Mouse (Mus musculus): Measurements from ENCODE around the gene Ubash3a. TPM values are rescaled to one million over a fixed set of nuclear protein-coding genes. Genes with fewer than 3 reads are reported as not detected.

Ubash3a gene
- polyA plus RNA-seq, 2 experiments, result 8.4 to 11.8 TPM

GRCm38 (mm10) chr17:31286492-31286891, 78.8 kb downstream of the Ubash3a start, which contains the start of gene Slc37a1:
Gene Slc37a1, plus strand, starts transcription at chr17:31286792.
- TF ChIP-seq CTCF (IDR thresholded peaks at IDR 0.05; ENCODE audit: low read depth) (no peak), EP300 (IDR thresholded peaks at IDR 0.05; ENCODE audit: low read depth) (no peak)
- Histone ChIP-seq H3K27ac (no peak within 1 kb of the TSS), H3K9me3 (ENCODE audit: control insufficient read depth, low read length) (no peaks in the 10 kb centered on the region), H3K27me3 (ENCODE audit: control insufficient read depth, insufficient read depth, low read length) (no peaks in the 10 kb centered on the region), H3K4me2 (ENCODE audit: low read depth) (no peak within 1 kb of the TSS), H3K4me3 (ENCODE audit: insufficient read depth in 1 of 2, low read depth in 2 of 2, low read length in 2 of 2) (no peak within 1 kb of the TSS), H3K9ac (replicated peaks) (no peak within 1 kb of the TSS), H3K4me1 (replicated peaks; ENCODE audit: control insufficient read depth in 2 of 2, insufficient read depth in 2 of 2, low read length in 1 of 2) (no peaks in the 10 kb centered on the region), H3K36me3 (replicated peaks; ENCODE audit: control insufficient read depth, insufficient read depth, low read depth) (no peaks in the 10 kb centered on the region)
- ATAC-seq (ENCODE audit: insufficient read depth) (no peak), DNase-seq (ENCODE audit: low read depth in 3 of 3, low spot score in 3 of 3) (no peak)
- 88% methylated on average over 1 of the region's 1 CpGs for WGBS (ENCODE audit: insufficient replicate concordance)

DNA sequence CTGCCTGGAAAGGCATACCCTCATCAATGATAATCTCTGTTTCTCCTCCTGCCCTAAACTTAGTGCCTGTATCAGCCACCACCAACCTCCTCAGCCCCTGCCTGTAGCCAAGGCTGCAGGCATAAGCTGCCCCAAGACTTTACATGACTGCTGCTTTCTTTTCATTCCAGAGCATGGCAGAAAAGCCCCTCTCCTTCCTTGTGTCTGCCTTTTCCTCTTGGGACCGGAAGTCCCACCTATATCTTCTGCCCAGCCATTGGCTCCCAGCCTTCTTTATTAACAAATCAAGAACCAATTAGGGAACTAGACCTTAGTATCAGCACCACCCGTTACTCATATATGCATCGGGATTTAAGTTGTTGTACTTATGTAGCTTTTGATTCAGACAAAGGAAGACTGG, 79.5 kb downstream of the Ubash3a start:
- H3K9ac ChIP-seq (replicated peaks), result no peak overlapping the region
- no peak for DNase-seq (ENCODE audit: low read depth in 3 of 3, low spot score in 3 of 3)
- H3K27me3 ChIP-seq (ENCODE audit: control insufficient read depth, insufficient read depth, low read length), result no peaks in the 10 kb centered on the region
- no peaks in the 10 kb centered on the region for H3K9me3 ChIP-seq (ENCODE audit: control insufficient read depth, low read length)
- ATAC-seq (ENCODE audit: insufficient read depth), result no peak
- no peaks in the 10 kb centered on the region for H3K36me3 ChIP-seq (replicated peaks; ENCODE audit: control insufficient read depth, insufficient read depth, low read depth)
- no peaks in the 10 kb centered on the region for H3K4me1 ChIP-seq (replicated peaks; ENCODE audit: control insufficient read depth in 2 of 2, insufficient read depth in 2 of 2, low read length in 1 of 2)
- TF ChIP-seq CTCF (IDR thresholded peaks at IDR 0.05; ENCODE audit: low read depth), result no peak
- TF ChIP-seq EP300 (IDR thresholded peaks at IDR 0.05; ENCODE audit: low read depth), result no peak
- H3K27ac ChIP-seq, result no peak overlapping the region
- WGBS (ENCODE audit: insufficient replicate concordance), result 54% methylated on average over 3 of the region's 3 CpGs
- no peak overlapping the region for H3K4me3 ChIP-seq (ENCODE audit: insufficient read depth in 1 of 2, low read depth in 2 of 2, low read length in 2 of 2)
- H3K4me2 ChIP-seq (ENCODE audit: low read depth), result no peak overlapping the region

- H3K9ac ChIP-seq (replicated peaks), result no peak overlapping the region
- no peaks in the 10 kb centered on the region for H3K36me3 ChIP-seq (replicated peaks; ENCODE audit: control insufficient read depth, insufficient read depth, low read depth)
- no peak overlapping the region for H3K4me2 ChIP-seq (ENCODE audit: low read depth)
- no peak for DNase-seq (ENCODE audit: low read depth in 3 of 3, low spot score in 3 of 3)
- TF ChIP-seq EP300 (IDR thresholded peaks at IDR 0.05; ENCODE audit: low read depth) (no peak), CTCF (IDR thresholded peaks at IDR 0.05; ENCODE audit: low read depth) (no peak)
- no peaks in the 10 kb centered on the region for H3K9me3 ChIP-seq (ENCODE audit: control insufficient read depth, low read length)
- ATAC-seq (ENCODE audit: insufficient read depth), result no peak
- H3K27me3 ChIP-seq (ENCODE audit: control insufficient read depth, insufficient read depth, low read length), result no peaks in the 10 kb centered on the region
- no peak overlapping the region for H3K4me3 ChIP-seq (ENCODE audit: insufficient read depth in 1 of 2, low read depth in 2 of 2, low read length in 2 of 2)
- no peaks in the 10 kb centered on the region for H3K4me1 ChIP-seq (replicated peaks; ENCODE audit: control insufficient read depth in 2 of 2, insufficient read depth in 2 of 2, low read length in 1 of 2)
- no peak overlapping the region for H3K27ac ChIP-seq
- 34% methylated on average over 7 of the region's 7 CpGs for WGBS (ENCODE audit: insufficient replicate concordance)
Measured at GRCm38 (mm10) chr17:31288999-31289726, 81.5 kb downstream of the Ubash3a start.

- H3K4me1 ChIP-seq (replicated peaks; ENCODE audit: control insufficient read depth in 2 of 2, insufficient read depth in 2 of 2, low read length in 1 of 2), result peaks cover 0 to 1% of the 10 kb centered on the region in 2 experiments; a peak in 1 of 4 replicates
Measured at GRCm38 (mm10) chr17:31290311-31290710, 82.6 kb downstream of the Ubash3a start.

GRCm38 (mm10) chr17:31290859-31291258, 83.2 kb downstream of the Ubash3a start:
- Histone ChIP-seq H3K4me1 (replicated peaks; ENCODE audit: control insufficient read depth in 2 of 2, insufficient read depth in 2 of 2, low read length in 1 of 2) (peaks cover 0 to 2% of the 10 kb centered on the region in 2 experiments; a peak in 2 of 4 replicates), H3K9ac (replicated peaks) (no peak overlapping the region), H3K9me3 (ENCODE audit: control insufficient read depth, low read length) (no peaks in the 10 kb centered on the region), H3K27me3 (ENCODE audit: control insufficient read depth, insufficient read depth, low read length) (no peaks in the 10 kb centered on the region), H3K4me3 (ENCODE audit: insufficient read depth in 1 of 2, low read depth in 2 of 2, low read length in 2 of 2) (no peak overlapping the region), H3K27ac (no peak overlapping the region), H3K36me3 (replicated peaks; ENCODE audit: control insufficient read depth, insufficient read depth, low read depth) (no peaks in the 10 kb centered on the region), H3K4me2 (ENCODE audit: low read depth) (no peak overlapping the region)
- ATAC-seq (ENCODE audit: insufficient read depth) (no peak), DNase-seq (ENCODE audit: low read depth in 3 of 3, low spot score in 3 of 3) (no peak)
- 35% methylated on average over 6 of the region's 6 CpGs for WGBS (ENCODE audit: insufficient replicate concordance)
- no peak for TF ChIP-seq EP300 (IDR thresholded peaks at IDR 0.05; ENCODE audit: low read depth)
- no peak for TF ChIP-seq CTCF (IDR thresholded peaks at IDR 0.05; ENCODE audit: low read depth)

More at GRCm38 (mm10) chr17:31290311-31290710, 82.6 kb downstream of the Ubash3a start:
- H3K27ac ChIP-seq, result no peak overlapping the region
- H3K36me3 ChIP-seq (replicated peaks; ENCODE audit: control insufficient read depth, insufficient read depth, low read depth), result no peaks in the 10 kb centered on the region
- no peak for DNase-seq (ENCODE audit: low read depth in 3 of 3, low spot score in 3 of 3)
- no peak overlapping the region for H3K4me2 ChIP-seq (ENCODE audit: low read depth)
- no peak for ATAC-seq (ENCODE audit: insufficient read depth)
- TF ChIP-seq EP300 (IDR thresholded peaks at IDR 0.05; ENCODE audit: low read depth) (no peak), CTCF (IDR thresholded peaks at IDR 0.05; ENCODE audit: low read depth) (no peak)
- H3K4me3 ChIP-seq (ENCODE audit: insufficient read depth in 1 of 2, low read depth in 2 of 2, low read length in 2 of 2), result no peak overlapping the region
- H3K9me3 ChIP-seq (ENCODE audit: control insufficient read depth, low read length), result no peaks in the 10 kb centered on the region
- no peak overlapping the region for H3K9ac ChIP-seq (replicated peaks)
- no peaks in the 10 kb centered on the region for H3K27me3 ChIP-seq (ENCODE audit: control insufficient read depth, insufficient read depth, low read length)

Data from liver, embryonic 14.5 days (tissue).